Mouse (Mus musculus): Measurements from ENCODE around the gene Fry.

DNA sequence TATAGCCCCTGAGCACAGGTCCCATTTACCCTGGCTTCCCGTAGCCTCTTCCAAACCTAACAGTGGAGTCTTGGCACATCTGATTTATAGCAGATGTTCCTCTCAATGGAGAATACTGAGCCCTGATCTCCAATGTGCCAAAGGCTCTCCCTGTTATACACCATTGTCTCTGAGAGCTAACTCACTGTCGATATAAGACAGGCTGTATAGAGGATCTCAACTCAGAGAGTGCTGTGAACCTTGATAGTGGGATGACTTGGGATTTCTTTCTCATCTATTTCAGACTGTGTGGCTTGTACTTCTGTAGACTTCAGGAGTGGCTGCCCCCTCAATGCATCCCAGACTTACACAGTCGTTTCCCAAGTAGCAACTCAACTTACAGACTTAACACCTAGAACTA lies 371.8 kb downstream of the Fry start:
- no peak for TF ChIP-seq CTCF (IDR thresholded peaks at IDR 0.05; ENCODE audit: low read depth, low read length)
- TF ChIP-seq EP300 (IDR thresholded peaks at IDR 0.05; ENCODE audit: insufficient read depth, low read depth, low read length), result no peak
